Mouse (Mus musculus) heart, adult 2 months (tissue): Measurements from ENCODE around the gene Inpp5b. TPM values are rescaled to one million over a fixed set of nuclear protein-coding genes. Genes with fewer than 3 reads are reported as not detected.
A peak's percentile ranks its signal among the peaks of the same experiment; 100 is the strongest.

Experiments
- DNase-seq, 2 experiments: peaks; one replicate each; pipeline ENCODE4 v3.0.0; 2021
- H3K27ac ChIP-seq: fragments of 200-600 bp; 2 replicates; pipeline ENCODE4 v1.8.1; 2022
- H3K27me3 ChIP-seq: fragments of 200-500 bp; 2 replicates; pipeline ENCODE4 v1.6.1; 2012; ENCODE audit warnings: mild to moderate bottlenecking, low read length, inconsistent platforms, mixed read lengths; ENCODE audit not compliant: control insufficient read depth, insufficient read depth
- H3K36me3 ChIP-seq: fragments of 200-500 bp; 2 replicates; pipeline ENCODE4 v1.6.1; 2012; ENCODE audit warnings: low read length, inconsistent platforms; ENCODE audit not compliant: control insufficient read depth, insufficient read depth
- H3K4me1 ChIP-seq: fragments of 200-500 bp; 2 replicates; pipeline ENCODE4 v1.6.1; 2011; ENCODE audit warnings: low read length; ENCODE audit not compliant: control insufficient read depth, insufficient read depth
- H3K4me3 ChIP-seq: fragments of 200-600 bp; 2 replicates; pipeline ENCODE4 v1.8.1; 2022
- H3K79me2 ChIP-seq: fragments of 200-500 bp; replicated peaks from 2 replicates; pipeline ENCODE4 v1.6.1; 2012; ENCODE audit warnings: mild to moderate bottlenecking, inconsistent platforms, low read length, moderate library complexity, mixed read lengths; ENCODE audit not compliant: control insufficient read depth, insufficient read depth
- H3K9ac ChIP-seq: fragments of 200-500 bp; 2 replicates; pipeline ENCODE4 v1.6.1; 2012; ENCODE audit warnings: low read depth, mild to moderate bottlenecking, control low read depth, inconsistent platforms, low read length, mixed read lengths
- CTCF ChIP-seq: fragments of 200-600 bp; IDR thresholded peaks from 2 replicates; pipeline ENCODE4 v1.8.1; 2022; ENCODE audit warnings: antibody characterized with exemption, mild to moderate bottlenecking, moderate library complexity
- EP300 ChIP-seq: fragments of 200-500 bp; IDR thresholded peaks from 2 replicates; pipeline ENCODE4 v1.6.1; 2011; ENCODE audit warnings: low read depth, low read length, control low read depth; ENCODE audit not compliant: insufficient read depth
- POLR2A ChIP-seq: fragments of 200-500 bp; IDR thresholded peaks from 2 replicates; pipeline ENCODE4 v1.6.1; 2011; ENCODE audit warnings: mild to moderate bottlenecking, low read depth, low read length, control low read depth; ENCODE audit not compliant: insufficient read depth
- WGBS: fragments of 180-500 bp; shearing (Covaris S2); methylation state at CpG from one replicate; pipeline ENCODE4 v1.1.7; 2018; 5-methylcytosine and 5-hydroxymethylcytosine counted together
- intact Hi-C: fragments of 180-260 bp; cut with DNase I; formaldehyde crosslinking; loops from one replicate; pipeline ENCODE4 v1.15.1; 2025
- polyA plus RNA-seq: library from polyadenylated mRNA; depleted of rRNA; stranded (reverse); fragments of >200 nt; gene quantifications from 2 replicates; pipeline ENCODE4 v1.2.3, GENCODE M21; 2012
- total RNA-seq, 2 experiments: library from RNA; stranded (reverse); gene quantifications; 2 replicates each; pipeline ENCODE4 v1.2.3; 2021

The Inpp5b gene
- total and polyA plus RNA-seq, 3 experiments = 8.0 to 17.8 (median 8.2) TPM

DNA sequence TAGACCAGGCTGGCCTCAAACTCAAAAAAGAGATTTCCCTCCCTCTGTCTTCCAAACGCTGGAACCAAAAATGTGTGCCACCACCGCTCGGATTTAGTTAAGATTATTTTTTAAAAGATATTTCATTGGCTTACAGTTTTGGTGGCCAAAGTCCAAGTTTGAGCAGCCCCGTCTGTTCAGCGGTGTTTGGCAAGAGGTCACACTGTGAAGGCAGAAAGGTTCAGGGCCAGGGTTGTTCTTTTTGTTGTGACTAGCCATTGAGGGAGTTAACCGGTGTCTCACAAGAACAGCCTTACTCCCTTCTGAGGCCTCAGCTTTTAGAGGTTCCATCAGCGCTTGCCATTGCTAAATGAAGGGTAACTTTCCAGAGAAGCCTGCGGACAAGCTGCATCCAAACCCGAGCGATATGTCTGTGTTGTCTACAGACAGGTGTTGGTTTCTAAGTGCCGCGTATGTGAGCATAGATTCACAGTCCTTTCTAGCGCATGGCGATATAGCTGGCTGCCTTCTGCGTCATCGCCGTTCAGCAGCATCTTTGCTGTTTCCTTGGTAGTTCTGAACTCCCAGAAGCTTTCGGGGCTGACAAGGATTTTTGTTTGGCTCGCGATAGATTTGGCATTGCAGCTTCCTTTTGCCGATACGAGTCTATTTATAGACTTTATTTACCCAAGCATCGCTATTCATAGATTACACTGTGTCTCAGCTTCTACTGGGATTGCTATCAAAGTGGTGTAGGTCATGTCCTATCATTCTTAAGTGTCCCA lies 24.3 kb downstream of the Inpp5b start:
- peak; percentile 29 for DNase-seq
- Histone ChIP-seq H3K27ac (peak overlapping the region; percentile 42), H3K4me1 (peaks cover 10% of the 10 kb centered on the region), H3K79me2 (peaks cover 2% of the 10 kb centered on the region), H3K9ac (no peak overlapping the region), H3K27me3 (no peaks in the 10 kb centered on the region), H3K36me3 (no peaks in the 10 kb centered on the region; the same call in 1 of the 2 replicates), H3K4me3 (no peak overlapping the region)
- intact Hi-C loops = no loop called here
- WGBS = 32% methylated on average over 23 of the region's 23 CpGs
- TF ChIP-seq CTCF = no peak
- no peak for TF ChIP-seq POLR2A
- TF ChIP-seq EP300 = no peak

- no peak for DNase-seq
- Histone ChIP-seq H3K4me1 (peaks cover 10% of the 10 kb centered on the region), H3K27me3 (no peaks in the 10 kb centered on the region), H3K36me3 (no peaks in the 10 kb centered on the region; the same call in 1 of the 2 replicates), H3K4me3 (no peak overlapping the region), H3K9ac (no peak overlapping the region), H3K27ac (peak overlapping the region; percentile 42), H3K79me2 (peaks cover 2% of the 10 kb centered on the region)
- 8% methylated on average over 2 of the region's 2 CpGs for WGBS
- intact Hi-C loops = no loop called here
- TF ChIP-seq CTCF (no peak), POLR2A (no peak), EP300 (no peak)
Observed at GRCm38 (mm10) chr4:124766566-124766940, 24.9 kb downstream of the Inpp5b start.

DNA sequence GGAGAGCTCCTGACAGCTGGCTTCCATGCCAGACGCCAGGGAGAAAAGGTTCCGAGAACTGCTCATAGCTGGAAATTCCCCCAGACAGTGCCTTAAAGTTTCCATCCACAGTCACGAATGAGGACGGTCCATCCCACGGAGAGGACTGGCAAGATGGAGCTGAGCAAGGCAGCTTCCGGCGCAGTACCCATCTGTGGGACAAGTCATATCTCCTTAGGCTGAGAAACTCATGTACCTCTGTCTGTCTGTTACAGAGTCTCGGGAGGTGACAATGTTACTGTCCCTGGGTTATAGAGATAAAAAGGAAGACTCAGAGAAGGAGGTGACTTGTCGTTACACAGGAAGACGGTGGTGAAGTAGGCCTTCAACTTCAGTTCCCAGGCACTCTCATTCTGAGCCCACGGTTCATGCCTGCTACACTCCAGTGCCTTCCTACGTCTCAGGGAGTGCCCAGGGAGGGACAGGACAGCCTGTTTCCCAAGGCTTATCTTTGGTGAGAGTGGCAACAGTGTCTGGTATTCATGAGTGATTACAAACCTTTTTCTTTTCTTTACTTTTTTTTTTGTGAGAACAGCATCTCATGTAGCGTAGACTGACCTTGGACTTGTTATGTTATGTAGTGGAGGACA lies 27.4 kb downstream of the Inpp5b start:
- Histone ChIP-seq H3K27ac (no peak overlapping the region), H3K4me1 (peaks cover 15% of the 10 kb centered on the region), H3K36me3 (no peaks in the 10 kb centered on the region; the same call in 1 of the 2 replicates), H3K27me3 (no peaks in the 10 kb centered on the region), H3K9ac (no peak overlapping the region), H3K79me2 (no peaks in the 10 kb centered on the region), H3K4me3 (no peak overlapping the region)
- intact Hi-C loops = no loop called here
- no peak for DNase-seq
- 76% methylated on average over 13 of the region's 13 CpGs for WGBS
- TF ChIP-seq EP300 (no peak), POLR2A (no peak), CTCF (no peak)

DNA sequence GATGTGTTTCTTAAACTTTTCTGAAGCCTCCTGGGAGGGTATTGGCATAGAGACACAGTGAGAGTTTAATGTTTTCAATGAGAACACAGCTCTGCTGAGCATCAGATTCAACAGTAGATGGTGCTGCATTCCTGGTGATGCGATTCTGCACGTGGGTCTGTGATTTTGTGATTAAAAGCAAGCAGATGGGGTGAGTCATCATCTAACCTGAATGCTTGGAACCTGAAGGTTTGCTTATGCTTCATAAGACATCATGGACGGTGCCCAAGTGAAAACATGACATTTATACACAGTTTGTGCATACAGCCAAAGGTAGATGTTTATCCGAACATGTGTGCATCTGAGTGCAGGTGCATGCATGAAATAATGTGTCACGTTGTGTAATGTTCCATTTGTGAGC lies 29.0 kb downstream of the Inpp5b start:
- no peak for TF ChIP-seq EP300
- TF ChIP-seq POLR2A = no peak
- no peak for TF ChIP-seq CTCF
- Histone ChIP-seq H3K79me2 (no peaks in the 10 kb centered on the region), H3K9ac (no peak overlapping the region), H3K27ac (no peak overlapping the region), H3K27me3 (no peaks in the 10 kb centered on the region), H3K4me3 (no peak overlapping the region), H3K4me1 (peaks cover 15% of the 10 kb centered on the region), H3K36me3 (no peaks in the 10 kb centered on the region; the same call in 1 of the 2 replicates)
- WGBS = 58% methylated on average over 5 of the region's 5 CpGs
- intact Hi-C loops = no loop called here
- DNase-seq = no peak

DNA sequence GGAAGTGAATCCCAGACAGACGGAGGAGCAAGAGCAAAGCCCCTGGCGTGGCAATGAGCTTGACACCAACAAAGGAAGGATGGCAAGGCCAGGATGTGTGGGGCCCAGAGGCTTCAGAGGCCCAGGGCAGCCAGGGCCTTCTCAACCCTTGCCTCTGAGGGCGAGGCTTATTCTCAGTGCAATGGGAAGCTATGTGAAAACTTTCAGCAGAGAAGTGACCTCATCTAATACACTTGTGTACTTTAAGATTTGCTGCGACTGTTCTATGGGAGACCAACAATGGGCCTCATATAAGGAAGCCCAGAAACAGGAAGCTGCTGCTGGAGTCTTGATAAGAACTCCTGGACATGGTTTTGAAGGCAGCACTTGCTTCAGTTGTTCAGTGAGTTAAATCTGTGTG lies 30.5 kb downstream of the Inpp5b start:
- WGBS = 40% methylated on average over 4 of the region's 4 CpGs
- Histone ChIP-seq H3K36me3 (no peaks in the 10 kb centered on the region), H3K27me3 (no peaks in the 10 kb centered on the region), H3K4me1 (peaks cover 6% of the 10 kb centered on the region), H3K27ac (peak overlapping the region; percentile 24), H3K79me2 (no peaks in the 10 kb centered on the region), H3K4me3 (no peak overlapping the region), H3K9ac (peak overlapping the region; percentile 16; the same call in 1 of the 2 replicates)
- intact Hi-C loops = no loop called here
- TF ChIP-seq POLR2A (no peak), CTCF (no peak), EP300 (0 out of 2 replicates have a peak, but pooled peaks have one; percentile 12)
- no peak for DNase-seq

DNA sequence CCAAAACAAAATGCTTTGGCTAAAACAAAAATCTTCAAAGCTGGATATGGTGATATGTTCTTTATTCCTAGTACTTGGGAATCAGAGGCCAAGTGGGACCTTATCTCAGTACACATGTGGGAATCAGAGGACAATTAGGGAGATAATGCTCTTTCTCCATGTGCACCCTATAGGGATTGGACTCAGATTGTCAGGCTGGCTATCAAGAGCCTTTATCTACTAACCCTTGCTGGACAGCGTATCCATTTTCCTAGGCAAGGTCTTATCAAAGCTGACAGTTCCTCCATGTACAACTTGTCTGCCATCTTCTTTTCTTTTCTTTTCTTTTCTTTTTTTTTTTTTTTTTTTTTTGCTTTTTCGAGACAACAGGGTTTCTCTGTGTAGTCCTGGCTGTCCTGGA lies 31.8 kb downstream of the Inpp5b start:
- TF ChIP-seq CTCF (no peak), POLR2A (no peak), EP300 (no peak)
- Histone ChIP-seq H3K27ac (no peak overlapping the region; the same call in 1 of the 2 replicates), H3K9ac (no peak overlapping the region), H3K79me2 (no peaks in the 10 kb centered on the region), H3K4me3 (no peak overlapping the region), H3K27me3 (no peaks in the 10 kb centered on the region), H3K36me3 (no peaks in the 10 kb centered on the region), H3K4me1 (peaks cover 5% of the 10 kb centered on the region)
- 76% methylated on average over 2 of the region's 2 CpGs for WGBS
- intact Hi-C loops = no loop called here
- DNase-seq = no peak
